Mouse (Mus musculus) large intestine, adult 2 months (tissue): ENCODE results near the gene Klri1. TPM values are rescaled to one million over a fixed set of nuclear protein-coding genes. Genes with fewer than 3 reads are reported as not detected.
"Not testable (repeated sequence)": the region's sequence is repeated elsewhere in the genome, so short reads cannot be mapped to it uniquely, and the experiment has no call there.

Source experiments
- DNase-seq: peaks from one replicate; pipeline ENCODE4 v3.0.0-alpha.2; 2012; ENCODE audit warnings: low read depth, low spot score
- WGBS: fragments of 180-500 bp; shearing (Covaris S2); methylation state at CpG from one replicate; pipeline ENCODE4 v1.1.7; 2018; 5-methylcytosine and 5-hydroxymethylcytosine counted together
- polyA plus RNA-seq: library from polyadenylated mRNA; depleted of rRNA; stranded (reverse); fragments of >200 nt; gene quantifications from 2 replicates; pipeline ENCODE4 v1.2.3, GENCODE M21; 2012; rRNA removed

Gene Klri1
- 0.14 and 0.19 TPM in 2 replicates for polyA plus RNA-seq

DNA sequence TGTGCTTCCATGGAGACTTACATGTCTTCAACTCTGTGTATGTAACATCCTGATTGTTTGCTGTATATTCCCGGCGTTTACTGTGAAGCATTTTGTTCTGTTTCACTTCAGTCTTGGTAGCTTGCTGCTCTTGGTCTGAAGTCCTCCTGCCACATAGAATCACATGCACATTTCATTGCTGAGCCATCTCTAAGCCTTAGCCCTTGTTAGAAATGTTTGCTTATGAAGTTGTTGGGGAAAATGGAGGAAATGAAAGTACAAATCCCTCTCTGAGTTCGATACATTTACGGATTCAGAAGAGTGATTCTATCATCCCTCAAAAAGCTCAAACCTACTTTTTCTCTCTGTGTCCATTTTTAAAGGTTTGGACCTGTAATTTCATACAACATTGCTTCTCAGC is at the start of gene Klri1:
Klri1 (minus strand) TSS at position 101 of the 400 bp plus-strand sequence.
- 78% methylated on average over 4 of the region's 4 CpGs for WGBS
- no peak for DNase-seq

DNA sequence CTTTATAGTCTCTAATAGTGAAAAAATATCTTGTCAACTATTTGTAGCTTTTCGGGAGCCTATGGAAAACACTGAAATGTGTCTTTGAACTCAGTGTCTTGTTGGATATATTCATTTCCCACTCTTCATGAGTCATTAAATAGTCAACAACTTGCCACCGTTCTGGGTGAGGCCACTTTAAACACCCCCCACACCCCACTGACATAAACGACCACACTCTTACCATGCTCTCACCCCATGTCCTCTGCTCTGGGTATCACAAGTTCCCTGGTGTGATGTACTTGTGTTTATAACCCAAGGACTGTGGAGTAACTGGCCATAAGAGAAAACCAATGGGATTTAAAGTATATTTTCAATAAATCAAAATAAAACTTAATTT is 30.7 kb upstream of the Klri1 start:
- 62% methylated on average over 3 of the region's 3 CpGs for WGBS
- DNase-seq = no peak

DNA sequence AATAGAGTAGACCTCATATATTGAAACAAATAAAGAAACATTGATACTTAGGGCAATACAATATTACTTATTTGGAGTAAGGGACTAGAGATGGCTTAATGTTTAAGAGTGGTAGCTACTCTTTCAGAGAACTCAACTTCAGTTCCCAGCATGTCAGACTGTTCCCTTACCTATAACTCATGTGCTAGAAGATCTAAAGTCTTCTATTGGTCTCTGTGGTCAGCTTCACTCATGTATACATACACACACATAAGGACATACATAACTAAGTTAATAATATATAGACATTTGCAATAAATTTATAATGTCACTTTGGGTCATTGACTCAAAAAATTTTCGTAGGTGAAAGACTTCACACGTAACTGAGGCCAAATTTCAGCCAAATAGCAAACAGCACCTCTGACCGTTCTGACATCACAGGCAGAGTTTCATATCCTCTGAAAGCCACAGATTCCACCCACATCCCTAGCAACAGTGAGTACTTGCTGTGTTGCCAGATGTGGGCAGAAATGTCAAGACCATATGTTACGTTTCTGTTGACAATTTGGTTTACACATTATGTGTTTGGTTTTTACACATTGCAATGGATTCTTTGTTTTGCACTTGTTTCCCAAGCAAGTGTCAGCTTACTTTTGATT is 30.2 kb upstream of the Klri1 start:
- DNase-seq = no peak
- 69% methylated on average over 4 of the region's 4 CpGs for WGBS

DNA sequence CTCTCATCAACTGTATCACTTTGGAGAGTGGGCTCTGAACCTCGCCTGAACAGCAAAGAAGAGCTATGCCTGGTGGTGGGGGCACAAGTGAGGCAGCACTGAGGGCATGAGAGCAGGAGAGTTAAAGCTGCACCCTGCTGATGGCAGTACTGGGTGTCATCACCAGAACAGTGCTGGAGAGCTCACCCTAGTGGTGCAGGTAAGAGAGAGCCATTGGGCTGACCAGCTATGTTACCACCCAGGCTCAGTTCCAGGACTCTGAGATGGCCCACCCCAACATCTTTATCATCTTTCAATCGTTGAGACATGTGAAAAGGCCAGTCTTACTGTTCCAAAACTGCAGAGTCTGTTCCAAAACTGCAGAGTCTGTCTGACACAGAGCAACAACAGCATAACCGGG is 29.2 kb upstream of the Klri1 start:
- 48% methylated on average over 3 of the region's 3 CpGs for WGBS
- DNase-seq = no peak

DNA sequence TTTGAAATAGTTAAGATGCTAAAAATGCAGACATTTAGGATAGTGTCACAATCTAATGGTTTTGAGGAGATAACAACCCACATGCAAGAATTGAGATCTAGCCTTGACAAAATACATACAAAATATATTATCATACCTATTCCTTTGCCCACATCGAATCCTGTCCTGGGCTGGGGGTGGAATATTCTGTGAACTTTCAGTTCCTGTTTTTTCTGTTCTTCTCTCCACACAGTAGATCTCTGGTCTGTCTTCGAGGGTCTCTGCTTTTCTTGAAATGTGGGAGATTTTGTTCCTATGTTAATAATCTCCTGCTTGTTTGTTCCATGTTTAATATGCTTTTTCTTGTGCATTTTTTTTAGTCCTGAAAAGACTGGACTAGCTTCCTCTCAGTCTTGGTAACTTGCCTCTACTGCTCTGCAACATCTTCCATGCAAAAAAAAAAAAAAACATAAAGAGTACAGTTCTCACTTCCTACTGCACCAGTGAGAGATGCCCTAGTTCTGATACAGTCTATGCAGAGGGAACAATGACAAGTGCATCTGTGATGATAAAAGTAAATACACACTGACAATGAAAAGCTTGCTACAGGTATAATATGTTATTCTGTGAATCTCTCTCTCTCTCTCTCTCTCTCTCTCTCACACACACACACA is 23.3 kb upstream of the Klri1 start, which contains the start of gene Klri2:
Klri2 (minus strand) TSS at position 416 of the 653 bp plus-strand sequence.
- 57% methylated on average over 2 of the region's 2 CpGs for WGBS
- DNase-seq = no peak

DNA sequence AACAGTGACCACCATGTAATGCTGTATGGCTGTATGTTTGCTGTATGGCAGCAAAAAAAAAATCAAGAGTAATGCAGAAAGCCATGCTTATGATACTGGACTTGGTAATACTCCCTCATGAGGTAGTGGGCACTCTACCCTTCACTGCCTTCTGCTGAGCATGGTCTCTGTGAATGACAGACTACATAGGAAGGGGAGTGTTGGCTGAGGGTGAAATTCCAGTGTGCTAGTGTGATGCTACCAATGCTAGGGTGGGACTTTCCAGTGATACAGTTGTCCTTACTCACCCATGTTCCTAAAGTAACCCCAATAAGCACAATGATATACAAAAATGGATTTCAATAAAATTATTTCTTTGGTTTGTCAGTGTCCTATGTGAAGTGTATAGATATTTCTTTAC is 19.5 kb upstream of the Klri1 start:
- DNase-seq = no peak

DNA sequence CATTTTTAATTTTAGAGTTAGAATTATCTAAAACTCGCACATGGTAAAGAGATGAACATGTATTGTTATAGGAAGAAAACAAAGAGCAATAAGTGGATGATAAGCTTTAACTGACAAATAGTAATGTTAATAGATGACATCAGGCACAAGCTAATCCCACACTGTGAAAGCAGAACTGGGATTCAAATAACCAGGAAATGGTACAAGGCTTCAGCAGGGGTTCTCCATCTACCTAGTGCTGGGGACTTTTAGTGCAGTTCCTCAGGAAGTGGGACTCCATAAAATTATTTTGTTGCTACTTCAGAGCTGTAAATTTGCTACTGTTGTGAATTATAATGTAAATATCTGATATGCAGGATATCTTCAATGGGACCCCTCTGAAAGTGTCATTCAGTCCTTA is 10.3 kb upstream of the Klri1 start:
- no peak for DNase-seq
- 90% methylated on average over 1 of the region's 1 CpGs for WGBS

DNA sequence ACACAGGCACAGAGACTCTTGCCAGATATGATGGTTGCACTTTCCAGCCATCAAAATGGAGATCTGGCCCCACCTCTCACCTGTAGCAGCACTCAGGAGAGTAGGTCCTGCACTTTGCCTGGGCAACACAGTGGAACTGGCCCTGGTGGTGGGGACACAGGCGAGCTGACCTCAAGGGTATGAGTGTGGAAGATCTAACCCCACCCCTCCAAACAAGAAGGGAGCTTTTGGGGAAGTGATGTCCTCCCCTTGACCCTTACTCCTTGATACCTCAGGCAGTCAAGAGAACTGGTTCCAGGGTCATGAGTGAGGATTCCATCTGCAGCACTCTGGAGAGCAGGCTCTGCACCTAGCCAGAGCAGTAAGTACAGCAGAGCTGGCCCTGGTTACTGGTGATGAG is 4.5 kb upstream of the Klri1 start:
- WGBS = 25% methylated on average over 1 of the region's 1 CpGs
- DNase-seq = no peak

DNA sequence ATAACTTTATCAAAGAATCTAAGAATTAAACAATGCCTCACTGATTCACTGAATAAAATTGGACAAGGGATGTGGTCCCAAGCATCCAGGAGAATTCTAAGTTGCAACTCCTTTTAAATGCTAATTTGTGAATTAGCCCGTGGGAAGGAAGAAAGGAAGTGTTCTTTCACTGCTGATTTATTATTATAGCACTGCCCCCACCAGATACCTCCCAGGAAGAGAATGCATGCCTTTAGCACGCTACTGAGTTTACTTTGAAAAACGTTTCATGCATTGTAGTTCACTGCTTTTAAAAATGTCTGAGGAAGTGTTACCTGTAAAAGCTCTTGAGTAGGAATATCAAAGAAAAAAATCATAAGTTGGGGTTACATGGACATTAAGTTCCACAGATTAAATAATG is 3.6 kb upstream of the Klri1 start:
- no peak for DNase-seq
- 15% methylated on average over 3 of the region's 3 CpGs for WGBS

DNA sequence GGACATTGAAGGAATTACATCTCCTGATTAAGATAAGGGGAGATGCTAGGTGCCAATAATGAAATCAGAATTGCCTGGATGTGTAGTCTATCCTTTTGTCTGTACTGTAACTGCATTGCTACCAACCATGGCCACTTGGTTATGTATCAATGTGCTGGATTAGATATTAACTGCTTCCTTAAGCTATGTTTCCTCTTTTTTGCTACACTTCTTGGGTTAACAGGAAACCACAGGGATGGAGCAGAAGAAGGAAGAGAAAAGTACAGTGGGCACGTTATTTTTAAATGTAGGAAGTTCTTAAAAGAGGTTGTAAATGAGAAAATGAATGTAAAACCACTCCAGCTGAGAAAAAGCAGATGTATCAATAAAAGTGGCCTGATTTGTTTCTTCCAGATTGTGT is 3.4 kb downstream of the Klri1 start:
- no peak for DNase-seq
- WGBS = 11% methylated on average over 1 of the region's 1 CpGs

DNA sequence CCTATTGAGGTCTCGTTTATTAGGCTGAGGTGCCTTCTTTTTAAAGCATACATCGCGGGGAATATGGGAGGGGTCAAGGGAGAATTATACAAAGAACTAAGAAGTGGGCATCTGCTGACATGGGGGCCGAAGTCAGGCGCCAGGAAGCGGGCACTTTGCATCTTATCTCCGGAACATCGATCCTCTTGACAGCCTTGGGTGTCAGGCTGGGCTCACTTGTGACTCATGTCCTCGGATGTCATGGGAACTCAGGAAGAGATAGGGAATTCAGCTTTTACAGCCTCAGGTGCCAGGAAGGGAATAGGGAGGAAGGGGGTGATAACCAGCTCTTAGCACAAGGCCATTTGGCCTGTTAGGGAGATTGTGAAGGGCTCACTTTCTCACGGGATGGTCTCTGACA is 25.5 kb downstream of the Klri1 start:
- not testable (repeated sequence) for DNase-seq
- WGBS = 78% methylated on average over 10 of the region's 10 CpGs

DNA sequence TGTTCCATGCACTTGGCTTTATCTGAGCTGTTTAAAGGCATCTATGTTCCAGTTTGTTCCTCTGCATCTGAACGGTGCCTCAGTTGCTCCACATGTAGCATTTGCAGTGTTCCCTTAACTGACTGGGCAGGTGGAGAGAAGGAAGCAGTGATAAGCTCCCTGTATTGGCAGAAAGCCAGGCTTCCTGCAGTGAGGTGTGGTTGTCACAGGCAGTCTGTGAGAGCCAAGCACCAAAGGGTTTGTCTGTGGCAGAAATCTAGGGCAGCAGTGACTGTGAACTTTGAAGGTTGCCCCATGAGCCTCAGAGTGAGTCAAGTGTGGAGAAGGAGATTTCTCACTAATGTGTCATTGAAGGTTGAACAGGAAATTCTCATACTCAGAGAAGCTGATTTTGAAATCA is 36.6 kb downstream of the Klri1 start:
- 23% methylated on average over 1 of the region's 1 CpGs for WGBS
- DNase-seq = no peak

DNA sequence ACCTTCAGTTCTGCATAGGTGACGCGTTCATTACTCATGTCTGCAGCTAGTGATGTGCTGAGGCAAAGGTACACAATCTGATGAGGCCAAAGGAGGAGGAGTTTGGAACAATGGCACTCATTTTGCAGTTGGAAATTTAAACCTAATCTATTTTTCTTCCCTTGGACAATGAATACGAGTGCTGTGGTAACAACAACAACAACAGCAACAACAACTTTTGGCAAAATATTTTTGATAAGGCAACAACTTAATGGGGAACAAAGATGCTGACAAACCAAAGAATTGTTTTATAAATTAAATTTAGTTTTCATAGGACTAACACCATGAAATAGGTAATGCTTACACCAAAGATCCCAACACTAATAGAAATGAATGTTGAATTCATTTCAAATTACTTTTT is 38.1 kb downstream of the Klri1 start, which contains the start of gene Klrc1:
Klrc1 (minus strand) TSS at position 101 of the 400 bp plus-strand sequence.
- no peak for DNase-seq
- 71% methylated on average over 3 of the region's 3 CpGs for WGBS

DNA sequence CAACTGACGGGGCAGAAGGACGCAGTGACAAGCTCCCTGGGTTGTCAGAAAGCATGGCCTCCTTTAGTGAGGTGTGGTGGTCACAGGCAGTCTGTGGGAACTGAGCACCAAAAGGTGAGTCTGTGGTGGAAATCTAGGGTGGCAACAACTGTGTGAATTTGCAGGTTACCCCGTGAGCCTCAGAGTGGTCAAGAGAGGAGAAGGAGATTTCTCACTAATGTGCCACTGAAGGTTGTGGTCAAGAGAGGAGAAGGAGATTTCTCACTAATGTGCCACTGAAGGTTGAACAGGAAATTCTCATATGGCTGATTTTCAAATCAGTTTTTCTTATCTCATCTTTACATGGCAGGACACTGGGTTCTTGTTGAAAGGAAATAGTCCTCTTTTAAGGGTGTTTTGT is 55.6 kb downstream of the Klri1 start:
- DNase-seq = not testable (repeated sequence)
- no CpG with 5 or more reads among the region's 3 CpGs for WGBS

DNA sequence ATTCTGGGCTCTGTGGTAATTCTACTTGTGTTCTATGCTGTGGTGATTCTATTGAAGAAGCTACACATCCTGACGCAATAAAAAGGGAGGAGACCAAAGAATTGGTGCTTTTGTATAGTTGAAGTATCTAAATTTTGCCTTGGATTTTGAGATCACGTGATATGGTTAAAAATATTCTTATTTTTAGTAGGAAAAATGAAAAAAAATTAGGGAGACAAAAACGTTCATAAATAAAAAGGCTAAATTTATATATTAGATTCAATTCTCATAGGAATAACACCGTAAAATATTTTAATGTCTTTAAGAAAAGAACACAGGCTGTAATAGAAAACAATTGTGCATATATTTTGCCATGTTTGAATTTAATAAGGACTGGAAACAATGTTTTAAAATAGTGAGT is 56.3 kb downstream of the Klri1 start, which contains the start of gene Klrc2:
Klrc2 (minus strand) TSS at position 101 of the 400 bp plus-strand sequence.
- not testable (repeated sequence) for DNase-seq
- WGBS = 69% methylated on average over 4 of the region's 4 CpGs

Other genes starting within 250 kb of the Klri1 start
- 0.07 TPM in 1 of 2 replicates, not detected in the other for gene Olr1, start 210.0 kb downstream of the Klri1 start, polyA plus RNA-seq
- gene Tmem52b, start 204.6 kb downstream of the Klri1 start, polyA plus RNA-seq = not detected in 2 replicates
- gene Gabarapl1, start 184.0 kb downstream of the Klri1 start, polyA plus RNA-seq = 20.2 and 21.5 TPM in 2 replicates
- 0.16 and 0.19 TPM in 2 replicates for gene Klre1, start 139.2 kb downstream of the Klri1 start, polyA plus RNA-seq
- gene Klrd1, start 125.3 kb downstream of the Klri1 start, polyA plus RNA-seq = 0.36 and 0.91 TPM in 2 replicates
- gene Klrk1, start 93.3 kb downstream of the Klri1 start, polyA plus RNA-seq = 0.15 and 0.18 TPM in 2 replicates
- not detected in 2 replicates for gene Klrc3, start 73.8 kb downstream of the Klri1 start, polyA plus RNA-seq
- 0.19 TPM in 1 of 2 replicates, not detected in the other for gene Klrc2, start 56.4 kb downstream of the Klri1 start, polyA plus RNA-seq
- gene Klrc1, start 38.2 kb downstream of the Klri1 start, polyA plus RNA-seq = 0.10 and 0.18 TPM in 2 replicates
- gene Klri2, start 23.4 kb upstream of the Klri1 start, polyA plus RNA-seq = 0.01 TPM in 1 of 2 replicates, not detected in the other
- gene Gm156, start 67.1 kb upstream of the Klri1 start, polyA plus RNA-seq = not detected in 2 replicates
- not detected in 2 replicates for gene Gm17631, start 145.5 kb upstream of the Klri1 start, polyA plus RNA-seq
- 0.48 and 0.49 TPM in 2 replicates for gene Klra17, start 159.5 kb upstream of the Klri1 start, polyA plus RNA-seq
- 0.16 TPM in 1 of 2 replicates, not detected in the other for gene Klra5, start 200.5 kb upstream of the Klri1 start, polyA plus RNA-seq